ENCODE assay signal across 10 mouse cellular contexts in the genomic region with DNA sequence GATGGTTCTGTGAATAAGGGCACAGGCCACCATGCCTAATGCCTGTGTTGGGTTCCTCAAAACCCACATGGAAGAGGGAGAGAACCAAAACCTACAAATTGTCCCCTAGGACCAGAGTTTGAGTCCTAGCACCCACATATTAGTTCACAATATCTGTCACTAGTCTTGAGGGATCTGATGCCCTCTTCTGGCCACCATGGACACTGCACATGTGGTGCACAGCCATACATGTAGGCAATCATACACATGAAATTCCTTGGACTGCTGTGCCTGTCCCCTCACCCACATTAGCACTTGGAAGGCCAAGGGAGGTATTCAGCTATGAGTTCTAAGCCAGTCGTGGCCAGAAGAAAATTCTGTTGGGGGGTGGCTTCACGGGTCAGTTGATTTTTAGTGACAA. TPM values are rescaled to one million over a fixed set of nuclear protein-coding genes. Genes with fewer than 3 reads are reported as not detected.
DNase-seq lines count a peak whose midpoint lies in the region; ATAC-seq and TF ChIP-seq lines count a peak whose summit lies in the region.
"Had no signal": no experiment of that assay in that cellular context is flagged by ENCODE, and none has a peak within 500 bp of the region (broad histone marks: within the 10 kb centered on the region; RNA-seq: fewer than 3 reads in every experiment).

No protein-coding gene starts in this region.

- H3K9me3 ChIP-seq in kidney, embryonic 15.5 days (replicated peaks) = 0 out of 2 replicates have a peak, but pooled peaks cover 6% of the 10 kb centered on the region
- H3K9me3 ChIP-seq in limb, embryonic 10.5 days (replicated peaks) = no peaks in the 10 kb centered on the region; the same call in 1 of the 2 replicates
- H3K9me3 ChIP-seq: lung, embryonic 15.5 days had no signal

- no peak overlapping the region for H3K9ac ChIP-seq in kidney, embryonic 15.5 days
- H3K9ac ChIP-seq: lung, embryonic 15.5 days had no signal

- no peak overlapping the region for H3K27ac ChIP-seq in kidney, adult 2 months (ENCODE audit: insufficient read depth, low read depth, low read length)
- no peak overlapping the region for H3K27ac ChIP-seq in kidney, embryonic 15.5 days
- H3K27ac ChIP-seq in embryonic fibroblast, embryonic 13.5 days (ENCODE audit: insufficient read depth, low read length) = no peak overlapping the region
- no peak overlapping the region for H3K27ac ChIP-seq in limb, embryonic 10.5 days
- H3K27ac ChIP-seq: hindbrain, embryonic 10.5 days; lung, embryonic 15.5 days had no signal

- no peak for ATAC-seq in kidney, embryonic 15.5 days (replicated peaks; ENCODE audit: low FRiP score)

- H3K4me3 ChIP-seq in kidney, adult 2 months (ENCODE audit: insufficient read depth, low read depth, low read length) = no peak overlapping the region
- no peak overlapping the region for H3K4me3 ChIP-seq in kidney, embryonic 15.5 days (replicated peaks)
- no peak overlapping the region for H3K4me3 ChIP-seq in embryonic fibroblast, embryonic 13.5 days (ENCODE audit: insufficient read depth, low read length)
- no peak overlapping the region for H3K4me3 ChIP-seq in limb, embryonic 10.5 days
- H3K4me3 ChIP-seq: hindbrain, embryonic 10.5 days; lung, embryonic 15.5 days had no signal

- no peak for TF ChIP-seq POLR2A in kidney, adult 2 months (IDR thresholded peaks at IDR 0.05; ENCODE audit: low read depth, low read length)
- no peak for TF ChIP-seq POLR2A in embryonic fibroblast, embryonic 13.5 days (IDR thresholded peaks at IDR 0.05; ENCODE audit: low read depth, low read length)

- peak; percentile 33; the same call in 1 of the 2 replicates for TF ChIP-seq CTCF in kidney, adult 2 months (conservative IDR thresholded peaks at IDR 0.05; ENCODE audit: insufficient read depth, insufficient read length, low read depth, low read length)
- TF ChIP-seq CTCF in embryonic fibroblast, embryonic 13.5 days (IDR thresholded peaks at IDR 0.05; ENCODE audit: borderline replicate concordance, insufficient read depth, low read length) = 0 out of 2 replicates have a peak, but pooled peaks have one; percentile 16

- WGBS in kidney, adult 2 months = 95% methylated on average over 2 of the region's 2 CpGs
- WGBS in kidney, embryonic 15.5 days = 89% methylated on average over 2 of the region's 2 CpGs
- 88% methylated on average over 2 of the region's 2 CpGs for WGBS in limb, embryonic 10.5 days

- H3K4me1 ChIP-seq in kidney, adult 2 months (ENCODE audit: control insufficient read depth, insufficient read depth, low read length) = no peaks in the 10 kb centered on the region
- H3K4me1 ChIP-seq in kidney, embryonic 15.5 days = no peaks in the 10 kb centered on the region
- no peaks in the 10 kb centered on the region for H3K4me1 ChIP-seq in embryonic fibroblast, embryonic 13.5 days (ENCODE audit: control insufficient read depth, insufficient read depth, low read length)
- H3K4me1 ChIP-seq in limb, embryonic 10.5 days = no peaks in the 10 kb centered on the region
- H3K4me1 ChIP-seq: hindbrain, embryonic 10.5 days; lung, embryonic 15.5 days had no signal

- peaks cover 2% of the 10 kb centered on the region; the same call in 1 of the 2 replicates for H3K36me3 ChIP-seq in kidney, adult 2 months (ENCODE audit: control insufficient read depth, insufficient read depth, low read length)
- H3K36me3 ChIP-seq in kidney, embryonic 15.5 days = peaks cover 14% of the 10 kb centered on the region; the same call in 1 of the 2 replicates
- H3K36me3 ChIP-seq in limb, embryonic 10.5 days = peaks cover 11% of the 10 kb centered on the region
- H3K36me3 ChIP-seq: lung, embryonic 15.5 days had no signal

- no peak for DNase-seq in kidney, adult 2 months
- DNase-seq in thymus, postnatal 25 days = peak; percentile 10
- DNase-seq in thymus, adult 18-20 months = no peak
- DNase-seq in spleen, adult 18-20 months = no peak
- DNase-seq in adrenal gland, postnatal 25 days = no peak
- DNase-seq in limb, embryonic 10.5 days (ENCODE audit: low spot score) = no peak

- H3K4me2 ChIP-seq in kidney, embryonic 15.5 days = no peak overlapping the region
- H3K4me2 ChIP-seq: lung, embryonic 15.5 days had no signal

- no peaks in the 10 kb centered on the region for H3K27me3 ChIP-seq in kidney, adult 2 months (replicated peaks; ENCODE audit: control insufficient read depth, insufficient read depth, low read length)
- H3K27me3 ChIP-seq in kidney, embryonic 15.5 days = no peaks in the 10 kb centered on the region
- no peaks in the 10 kb centered on the region for H3K27me3 ChIP-seq in limb, embryonic 10.5 days (ENCODE audit: low read depth, poor library complexity, severe bottlenecking)
- H3K27me3 ChIP-seq: lung, embryonic 15.5 days had no signal

RNA-seq across cellular contexts. Expression of a gene that starts 36.0 kb away (rescaled TPM):
- polyA plus RNA-seq in kidney, adult 2 months (2012; rRNA removed) = 7.3 and 7.4 TPM in 2 replicates
- polyA plus RNA-seq in kidney, embryonic 15.5 days (2015; fragmentation: Nextera tagmentation; extraction: Ambion mirVana) = 1.3 and 1.4 TPM in 2 replicates
- 5.2 and 6.7 TPM in 2 replicates for polyA plus RNA-seq in embryonic fibroblast, embryonic 13.5 days (2011; ENCODE audit: insufficient read length, low read depth, missing spikeins)
- total RNA-seq in adrenal gland, postnatal 25 days (2021) = 15.0 and 15.2 TPM in 2 replicates
- polyA plus RNA-seq in limb, embryonic 10.5 days (2016; fragmentation: Nextera tagmentation; extraction: Ambion mirVana) = 0.78 and 1.1 TPM in 2 replicates
